Mouse (Mus musculus) fibroblast of lung, adult 2 months (primary cell): ENCODE results near the gene 4921501E09Rik.
"Not testable (repeated sequence)": the region's sequence is repeated elsewhere in the genome, so short reads cannot be mapped to it uniquely, and the experiment has no call there.

Source experiments
- DNase-seq: peaks from one replicate; pipeline ENCODE4 v3.0.0-alpha.2; 2011; ENCODE audit warnings: low read depth

Gene 4921501E09Rik

DNA sequence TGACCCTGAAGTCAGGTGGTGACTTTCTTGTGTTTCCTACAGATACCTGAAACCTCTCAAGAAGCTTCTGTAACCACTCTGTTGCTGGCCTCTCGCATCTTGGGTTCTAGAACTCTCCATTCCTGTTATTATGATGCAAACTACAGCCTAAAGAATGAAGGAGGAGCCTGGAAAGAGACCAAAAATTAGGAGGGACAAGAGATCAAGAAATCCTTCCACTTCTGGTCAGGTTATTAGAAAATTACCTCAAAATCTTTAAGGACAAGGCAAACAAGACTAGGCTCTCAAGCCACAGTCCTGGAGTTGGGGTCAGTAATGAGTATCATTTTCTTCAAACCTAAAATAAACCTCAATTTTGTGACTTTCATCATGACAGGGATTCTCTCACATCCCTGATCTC is at the start of gene 4921501E09Rik:
Gene 4921501E09Rik (minus strand): TSS at position 101 of the 400 bp plus-strand sequence.
- DNase-seq: no peak

DNA sequence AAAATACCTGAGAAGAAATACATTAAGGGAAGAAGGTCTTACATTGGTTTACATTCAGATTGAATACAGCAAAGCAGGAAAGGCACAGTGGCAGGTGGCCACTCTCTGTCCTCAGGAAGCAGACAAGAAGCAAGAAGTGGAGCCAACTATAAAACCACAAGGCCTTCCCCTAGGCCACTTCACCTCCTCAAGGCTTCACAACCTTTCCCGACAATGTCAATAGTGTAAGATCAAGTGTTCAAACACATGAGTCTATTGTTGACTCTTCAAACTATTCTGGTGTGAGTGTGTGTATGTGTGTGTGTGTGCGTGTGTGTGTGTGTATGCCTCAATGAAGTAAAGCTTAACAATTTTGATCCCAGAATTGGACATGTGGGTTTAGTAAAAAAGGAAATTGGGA is 29.5 kb upstream of the 4921501E09Rik start:
- no peak for DNase-seq

GRCm38 (mm10) chr17:33092391-33093193 is 24.7 kb upstream of the 4921501E09Rik start:
- DNase-seq: peak; percentile 51

DNA sequence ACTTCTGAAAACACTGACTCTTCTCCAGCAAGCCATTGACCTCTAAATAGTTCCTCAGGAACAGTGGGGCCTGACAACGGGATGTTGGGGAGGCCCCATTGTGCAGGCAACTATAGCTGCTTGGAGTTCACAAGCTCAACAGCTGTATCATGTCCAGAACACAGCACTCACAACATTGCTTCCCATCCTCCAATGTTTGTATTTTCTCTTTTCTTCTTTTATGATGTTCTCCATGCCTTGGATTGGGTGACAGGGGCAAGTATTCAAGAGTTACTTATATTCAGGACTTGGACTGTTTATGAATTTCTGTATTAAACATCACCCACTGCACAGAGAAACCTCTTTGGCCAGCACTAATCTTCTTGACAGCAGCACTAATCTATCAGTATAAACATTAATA is 23.8 kb upstream of the 4921501E09Rik start:
- DNase-seq: no peak

DNA sequence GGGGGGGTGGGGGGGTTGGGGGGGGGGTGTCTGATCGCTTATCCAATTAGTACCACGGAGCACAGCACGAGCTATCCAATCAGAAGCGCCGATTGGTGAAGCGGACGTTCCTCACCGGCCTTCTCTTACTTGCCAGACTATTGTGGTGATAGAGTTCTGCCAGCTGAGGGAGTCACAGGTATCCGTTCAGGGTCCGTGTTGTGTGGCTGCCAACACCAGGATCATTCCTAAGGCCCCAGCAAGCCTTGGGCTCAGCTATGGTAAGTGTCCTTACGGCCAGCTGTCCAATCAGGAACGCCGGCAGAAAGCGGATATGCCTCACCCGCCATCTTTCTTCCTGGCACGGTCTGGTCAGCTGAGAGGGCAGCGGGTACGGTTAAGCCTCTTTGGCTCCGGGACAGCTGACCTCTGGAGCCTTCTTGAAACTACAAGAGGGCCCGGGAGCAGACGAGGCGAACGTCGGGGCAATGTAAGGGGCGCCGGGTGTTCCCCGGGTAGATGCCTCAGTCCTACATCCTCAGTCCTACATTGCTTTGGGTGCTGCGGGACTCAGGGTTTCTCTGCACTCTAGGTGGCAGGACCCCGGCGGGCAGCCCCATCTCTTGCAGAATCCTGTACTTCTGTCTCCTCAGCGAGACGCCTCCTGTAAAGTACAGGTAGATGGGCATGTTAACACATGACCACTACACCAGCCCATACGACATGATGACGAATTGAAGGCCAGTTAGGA is 21.5 kb upstream of the 4921501E09Rik start, which contains the start of gene Zfp563:
Gene Zfp563 (plus strand): TSS at position 91 of the 730 bp plus-strand sequence.
- DNase-seq: peak; percentile 94

DNA sequence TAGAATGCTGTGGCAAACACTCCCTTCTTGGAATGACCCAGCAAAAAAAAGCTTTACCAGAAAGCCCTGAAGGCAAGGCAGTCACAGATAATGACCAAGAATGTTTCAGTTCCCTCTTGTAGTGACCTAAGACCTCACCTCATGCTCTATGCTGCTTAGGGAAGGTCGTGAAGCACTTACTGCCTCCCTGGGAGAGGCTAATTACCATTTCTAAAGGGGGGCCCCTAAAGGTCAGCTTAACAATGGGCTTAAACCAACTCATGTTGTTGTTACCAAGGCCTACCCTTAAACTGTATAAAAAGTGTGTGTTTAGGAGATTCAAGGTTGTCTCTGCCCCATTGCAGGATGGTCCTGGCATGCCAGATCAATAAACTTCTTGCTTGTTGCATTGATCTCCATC is 4.9 kb downstream of the 4921501E09Rik start:
- DNase-seq: no peak

- no peak for DNase-seq
Measured at GRCm38 (mm10) chr17:33058791-33059190, 9.1 kb downstream of the 4921501E09Rik start.

- peak; percentile 82 for DNase-seq
Measured at GRCm38 (mm10) chr17:33032900-33033891, 34.7 kb downstream of the 4921501E09Rik start, which contains the start of gene Zfp763. Gene Zfp763 (minus strand): TSS chr17:33033402.

DNA sequence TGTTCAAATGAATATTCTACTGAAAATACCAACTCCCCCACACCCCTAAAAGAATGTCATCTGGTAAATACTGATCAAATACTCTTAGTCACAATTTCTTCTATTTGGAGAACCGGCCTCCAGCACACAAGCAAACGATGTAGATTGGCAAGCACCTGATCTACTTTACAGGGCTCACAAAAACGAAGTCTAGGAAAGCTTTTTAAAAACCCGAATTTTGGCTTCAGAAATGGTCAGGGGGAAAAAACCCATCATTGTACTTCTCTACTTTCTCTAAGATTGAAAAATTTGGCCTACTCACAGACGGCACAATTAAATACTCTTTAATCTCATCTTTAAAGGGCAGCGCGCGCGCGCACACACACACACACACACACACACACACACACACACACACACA is 35.5 kb downstream of the 4921501E09Rik start:
- no peak for DNase-seq

DNA sequence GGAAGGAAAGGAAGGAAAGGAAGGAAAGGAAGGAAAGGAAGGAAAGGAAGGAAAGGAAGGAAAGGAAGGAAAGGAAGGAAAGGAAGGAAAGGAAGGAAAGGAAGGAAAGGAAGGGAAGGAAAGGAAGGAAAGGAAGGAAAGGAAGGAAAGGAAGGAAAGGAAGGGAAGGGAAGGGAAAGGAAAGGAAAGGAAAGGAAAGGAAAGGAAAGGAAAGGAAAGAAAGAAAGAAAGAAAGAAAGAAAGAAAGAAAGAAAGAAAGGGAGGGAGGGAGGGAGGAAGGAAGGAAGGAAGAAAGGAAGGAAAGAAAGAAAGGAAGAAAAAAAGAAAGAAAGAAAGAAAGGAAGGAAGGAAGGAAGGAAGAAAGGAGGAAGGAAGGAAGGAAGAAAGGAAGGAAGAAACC is 47.4 kb downstream of the 4921501E09Rik start:
- not testable (repeated sequence) for DNase-seq
